Mouse (Mus musculus): Measurements from ENCODE around the gene Cdh11.

DNA sequence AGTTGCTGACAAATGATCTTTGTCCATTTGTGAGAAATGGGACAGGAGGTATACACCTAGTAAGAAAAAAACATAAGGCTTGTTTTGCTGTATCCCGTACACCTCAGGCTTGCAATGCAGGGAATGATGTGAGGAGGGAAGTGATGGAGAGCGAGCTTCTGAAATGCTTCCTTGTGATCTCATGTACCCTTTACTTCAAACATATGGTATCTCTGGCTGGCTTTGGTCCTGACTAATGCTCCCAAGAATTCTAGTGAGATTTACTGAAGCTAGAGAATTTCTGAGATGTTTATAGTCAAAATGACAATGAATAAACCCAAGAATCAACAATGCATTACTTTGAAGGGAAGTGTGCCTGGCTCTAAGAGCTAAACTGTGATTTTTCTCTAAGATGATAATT lies 14.0 kb downstream of the Cdh11 start:
- no peak for TF ChIP-seq HCFC1 (IDR thresholded peaks at IDR 0.05; ENCODE audit: borderline replicate concordance, insufficient read depth, low read length)
- TF ChIP-seq CHD2 (IDR thresholded peaks at IDR 0.05; ENCODE audit: low read depth, low read length): no peak
